Mouse (Mus musculus) forebrain, embryonic 12.5 days (tissue): Measurements from ENCODE around the gene Prkrip1. TPM values are rescaled to one million over a fixed set of nuclear protein-coding genes. Genes with fewer than 3 reads are reported as not detected.
"Not testable (repeated sequence)": the region's sequence is repeated elsewhere in the genome, so short reads cannot be mapped to it uniquely, and the experiment has no call there.

ENCODE experiments used
- ATAC-seq: fragments of 200-750 bp; cut with Nextera tagmentation; 2 replicates; pipeline ENCODE4 v1.8.0; 2017; ENCODE audit warnings: moderate TSS enrichment; ENCODE audit not compliant: low FRiP score
- H3K27ac ChIP-seq: fragments of 300-500 bp; sonication (generic); 2 replicates; pipeline ENCODE4 v1.5.1; 2016; ENCODE audit warnings: mild to moderate bottlenecking
- H3K27me3 ChIP-seq: fragments of 300-500 bp; sonication (generic); 2 replicates; pipeline ENCODE4 v1.6.1; 2016; ENCODE audit warnings: mild to moderate bottlenecking
- H3K36me3 ChIP-seq: fragments of 300-500 bp; sonication (generic); replicated peaks from 2 replicates; pipeline ENCODE4 v1.6.1; 2016; ENCODE audit warnings: mild to moderate bottlenecking
- H3K4me1 ChIP-seq: fragments of 300-500 bp; sonication (generic); 2 replicates; pipeline ENCODE4 v1.6.1; 2016
- H3K4me2 ChIP-seq: fragments of 300-500 bp; sonication (generic); 2 replicates; pipeline ENCODE4 v1.6.1; 2016; ENCODE audit warnings: mild to moderate bottlenecking, moderate library complexity
- H3K4me3 ChIP-seq: fragments of 300-500 bp; sonication (generic); replicated peaks from 2 replicates; pipeline ENCODE4 v1.5.1; 2016; ENCODE audit warnings: mild to moderate bottlenecking
- H3K9ac ChIP-seq: fragments of 300-500 bp; sonication (generic); 2 replicates; pipeline ENCODE4 v1.6.1; 2016; ENCODE audit warnings: mild to moderate bottlenecking
- H3K9me3 ChIP-seq: fragments of 300-500 bp; sonication (generic); 2 replicates; pipeline ENCODE4 v1.6.1; 2016
- WGBS: fragments of 180-500 bp; shearing (Covaris S2); methylation state at CpG from one replicate; pipeline ENCODE4 v1.1.7; 2016; 5-methylcytosine and 5-hydroxymethylcytosine counted together
- polyA plus RNA-seq: library from polyadenylated mRNA; unstranded; fragments of >200 nt; fragmentation: Nextera tagmentation; extraction: Ambion mirVana; gene quantifications from 2 replicates; pipeline ENCODE4 v1.2.1, GENCODE M21; 2016

The Prkrip1 gene
- polyA plus RNA-seq, 1 experiment from 2014 or later, result 71.0 TPM

DNA sequence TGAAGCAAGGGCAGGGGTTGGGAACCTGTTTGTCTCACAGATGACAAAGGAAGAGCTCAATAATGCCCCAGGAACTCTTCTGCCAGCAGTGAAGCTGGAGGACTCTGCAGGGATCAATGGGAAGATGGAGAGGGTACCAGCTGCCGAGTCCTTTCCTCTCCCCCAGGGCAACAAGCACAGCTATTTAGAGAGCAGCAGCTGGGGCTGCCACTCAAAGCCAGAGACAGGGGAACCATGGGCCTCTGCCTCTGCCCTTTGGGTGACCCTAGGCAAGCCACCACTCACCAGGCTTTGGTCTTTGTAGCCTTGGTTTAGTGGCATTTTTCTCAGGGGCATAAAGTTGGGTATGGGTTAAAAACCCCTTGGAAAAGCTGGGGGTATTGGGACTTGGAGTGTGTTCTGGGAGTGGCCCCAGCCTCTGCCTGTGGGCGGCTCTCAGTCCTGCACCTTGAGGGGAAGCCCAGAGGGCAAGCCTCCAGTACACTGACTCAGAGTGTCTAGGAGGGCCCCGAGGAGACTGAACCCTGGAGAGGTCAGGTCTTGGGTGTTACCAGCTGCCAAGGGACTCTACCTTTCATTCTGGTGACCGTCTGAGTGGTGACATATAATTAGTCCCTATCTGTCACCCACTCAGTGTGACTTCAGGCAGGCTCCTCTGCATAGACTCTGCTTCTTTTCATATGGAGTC is 31.7 kb upstream of the Prkrip1 start:
- no peak overlapping the region for H3K9ac ChIP-seq
- no peaks in the 10 kb centered on the region for H3K9me3 ChIP-seq
- peaks cover 48% of the 10 kb centered on the region for H3K36me3 ChIP-seq
- peaks cover 7% of the 10 kb centered on the region for H3K4me1 ChIP-seq
- H3K4me3 ChIP-seq, result no peak overlapping the region
- no peak for ATAC-seq
- peaks cover 8% of the 10 kb centered on the region; the same call in 1 of the 2 replicates for H3K27me3 ChIP-seq
- H3K27ac ChIP-seq, result no peak overlapping the region
- 75% methylated on average over 4 of the region's 4 CpGs for WGBS
- no peak overlapping the region for H3K4me2 ChIP-seq

DNA sequence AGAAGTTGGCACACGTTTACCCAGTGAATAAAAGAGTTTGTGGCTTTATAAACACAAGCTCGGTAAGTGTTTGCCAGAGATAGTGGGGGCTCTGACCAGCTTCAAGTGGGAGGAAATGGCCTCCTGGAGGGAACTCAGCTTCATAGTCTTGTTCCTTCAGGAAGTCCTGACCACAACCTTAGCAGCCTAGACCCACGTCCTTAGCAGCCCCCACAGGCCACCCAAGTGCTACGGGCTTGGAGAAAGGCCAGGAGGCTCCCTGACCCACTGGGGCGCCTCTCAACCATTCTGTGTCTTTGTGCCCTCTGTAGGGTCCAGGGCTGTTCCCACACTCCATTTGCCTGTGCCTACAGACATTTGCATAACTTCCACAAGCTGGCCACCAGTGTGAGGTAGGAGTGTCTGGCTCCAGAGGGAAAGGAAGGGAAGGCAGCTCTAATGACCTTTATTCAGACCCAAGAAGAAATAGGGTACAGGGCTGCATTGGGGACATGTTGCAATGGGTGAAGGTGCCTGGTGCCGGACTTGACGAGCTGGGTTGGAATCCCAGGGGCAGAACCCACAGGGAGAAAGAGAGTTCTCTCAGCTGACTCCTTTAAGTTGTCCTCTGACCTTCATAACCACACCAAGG is 27.6 kb upstream of the Prkrip1 start:
- Histone ChIP-seq H3K27ac (no peak overlapping the region), H3K36me3 (peaks cover 74% of the 10 kb centered on the region), H3K27me3 (no peaks in the 10 kb centered on the region), H3K4me1 (no peaks in the 10 kb centered on the region), H3K9ac (no peak overlapping the region), H3K9me3 (no peaks in the 10 kb centered on the region), H3K4me2 (no peak overlapping the region), H3K4me3 (no peak overlapping the region)
- no peak for ATAC-seq
- WGBS, result 85% methylated on average over 7 of the region's 7 CpGs

DNA sequence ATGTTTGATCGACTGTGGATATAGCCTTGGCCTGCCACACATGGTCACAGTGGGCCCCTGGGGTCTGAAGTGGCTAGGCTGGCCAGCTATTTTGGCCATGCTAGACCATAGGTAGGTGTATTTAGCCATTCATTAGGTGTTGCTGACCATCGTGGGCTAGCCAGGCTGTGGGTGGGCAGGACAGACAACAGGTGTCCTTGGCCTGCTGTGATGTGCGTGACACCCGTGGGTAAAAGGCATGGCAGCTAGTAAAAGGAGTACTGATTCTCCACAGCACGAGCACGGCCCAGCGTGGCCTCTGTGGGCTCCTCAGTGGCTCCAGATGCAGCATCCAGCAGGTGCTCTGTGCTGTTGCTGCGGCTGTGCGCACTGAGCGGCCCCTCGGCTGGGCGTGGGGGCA is 19.8 kb upstream of the Prkrip1 start:
- H3K4me1 ChIP-seq, result no peaks in the 10 kb centered on the region
- H3K9me3 ChIP-seq, result 0 out of 2 replicates have a peak, but pooled peaks cover 10% of the 10 kb centered on the region
- peaks cover 34% of the 10 kb centered on the region for H3K36me3 ChIP-seq
- H3K4me3 ChIP-seq, result no peak overlapping the region
- no peak overlapping the region for H3K27ac ChIP-seq
- no peak overlapping the region for H3K9ac ChIP-seq
- no peak for ATAC-seq
- H3K27me3 ChIP-seq, result no peaks in the 10 kb centered on the region
- H3K4me2 ChIP-seq, result no peak overlapping the region
- WGBS, result 81% methylated on average over 12 of the region's 12 CpGs

DNA sequence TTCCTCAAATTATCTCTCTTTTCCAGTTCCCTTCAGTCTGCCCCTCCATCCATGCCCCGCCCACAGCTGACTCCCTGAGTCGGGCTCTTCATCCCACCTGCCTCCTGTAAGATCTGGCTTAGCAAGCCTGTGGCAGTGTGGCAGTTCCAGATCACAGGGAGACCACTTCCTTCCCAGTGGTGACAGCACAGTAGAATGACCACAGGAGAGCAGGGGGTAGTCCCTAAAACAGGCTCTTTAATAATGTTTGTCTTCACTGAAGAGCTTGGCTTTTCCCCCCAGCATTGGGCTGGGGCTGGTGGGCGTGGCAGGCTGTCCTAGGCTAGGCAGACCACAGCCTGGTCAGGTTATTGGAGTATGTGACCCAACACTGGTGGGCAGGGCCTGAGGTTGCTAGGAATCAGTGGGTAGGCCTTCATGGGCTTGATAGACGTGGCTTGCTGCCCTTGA is 19.2 kb upstream of the Prkrip1 start:
- Histone ChIP-seq H3K4me1 (no peaks in the 10 kb centered on the region), H3K27me3 (no peaks in the 10 kb centered on the region), H3K27ac (no peak overlapping the region), H3K9me3 (0 out of 2 replicates have a peak, but pooled peaks cover 10% of the 10 kb centered on the region), H3K4me2 (no peak overlapping the region), H3K4me3 (no peak overlapping the region), H3K9ac (no peak overlapping the region), H3K36me3 (peaks cover 28% of the 10 kb centered on the region)
- no peak for ATAC-seq
- 77% methylated on average over 4 of the region's 4 CpGs for WGBS

DNA sequence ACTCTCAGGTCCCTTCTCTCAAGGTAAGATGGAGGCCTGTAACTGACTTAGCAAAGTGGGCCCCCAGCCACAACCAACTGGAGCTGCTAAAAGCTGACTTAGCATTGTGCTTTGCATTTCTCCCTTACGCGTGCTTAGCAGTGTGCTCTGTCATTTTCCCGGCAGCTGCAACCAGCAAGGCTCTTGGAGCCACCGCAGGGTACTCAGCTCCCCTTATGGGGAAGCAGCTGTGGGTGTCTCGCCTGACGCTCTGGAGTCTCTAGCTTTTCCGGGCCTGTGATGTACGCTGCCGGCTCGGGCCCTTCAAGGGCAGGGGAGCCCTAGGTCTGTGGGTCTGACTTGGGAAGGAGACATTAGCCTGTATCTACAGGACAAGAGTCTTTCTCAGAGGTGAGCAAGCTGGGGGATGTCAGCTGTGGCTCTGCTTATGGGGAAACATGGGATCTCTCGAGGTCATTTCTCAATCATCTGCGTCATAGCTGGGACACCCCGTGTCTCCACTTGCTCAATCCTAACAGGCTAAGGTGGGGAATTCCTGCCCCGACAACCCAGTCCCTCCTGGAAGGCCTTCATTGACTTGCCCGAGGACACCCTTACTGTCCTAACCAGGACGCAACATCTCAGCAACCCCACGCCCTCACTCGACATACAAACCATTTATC is 18.4 kb upstream of the Prkrip1 start:
- Histone ChIP-seq H3K27me3 (no peaks in the 10 kb centered on the region), H3K4me2 (no peak overlapping the region), H3K4me1 (no peaks in the 10 kb centered on the region), H3K36me3 (peaks cover 28% of the 10 kb centered on the region), H3K9me3 (0 out of 2 replicates have a peak, but pooled peaks cover 10% of the 10 kb centered on the region), H3K9ac (no peak overlapping the region), H3K4me3 (no peak overlapping the region), H3K27ac (no peak overlapping the region)
- ATAC-seq, result no peak
- 89% methylated on average over 18 of the region's 18 CpGs for WGBS

DNA sequence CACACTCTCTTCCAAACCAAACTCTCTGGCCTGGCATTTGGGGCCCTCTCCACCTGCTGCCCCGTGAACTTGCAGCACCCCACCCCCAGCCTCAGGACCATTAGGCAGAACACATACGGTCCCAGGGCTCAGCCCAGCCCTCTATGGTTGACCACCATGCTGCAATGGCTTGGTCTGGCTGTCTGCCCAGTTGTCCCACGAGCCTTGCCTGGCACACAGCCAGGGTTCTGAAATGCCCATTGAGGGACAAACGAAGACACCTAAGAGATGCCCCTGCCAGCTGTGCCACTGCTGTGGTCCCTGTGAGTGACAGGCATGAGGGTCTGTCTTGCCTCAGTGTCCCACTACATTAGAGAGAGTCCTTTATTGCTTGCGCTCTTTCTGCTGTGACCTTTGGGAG is 17.2 kb upstream of the Prkrip1 start:
- peaks cover 16% of the 10 kb centered on the region for H3K36me3 ChIP-seq
- ATAC-seq, result no peak
- 76% methylated on average over 5 of the region's 5 CpGs for WGBS
- no peaks in the 10 kb centered on the region for H3K27me3 ChIP-seq
- H3K4me1 ChIP-seq, result no peaks in the 10 kb centered on the region
- no peak overlapping the region for H3K4me2 ChIP-seq
- 0 out of 2 replicates have a peak, but pooled peaks cover 10% of the 10 kb centered on the region for H3K9me3 ChIP-seq
- no peak overlapping the region for H3K4me3 ChIP-seq
- no peak overlapping the region for H3K9ac ChIP-seq
- H3K27ac ChIP-seq, result no peak overlapping the region

DNA sequence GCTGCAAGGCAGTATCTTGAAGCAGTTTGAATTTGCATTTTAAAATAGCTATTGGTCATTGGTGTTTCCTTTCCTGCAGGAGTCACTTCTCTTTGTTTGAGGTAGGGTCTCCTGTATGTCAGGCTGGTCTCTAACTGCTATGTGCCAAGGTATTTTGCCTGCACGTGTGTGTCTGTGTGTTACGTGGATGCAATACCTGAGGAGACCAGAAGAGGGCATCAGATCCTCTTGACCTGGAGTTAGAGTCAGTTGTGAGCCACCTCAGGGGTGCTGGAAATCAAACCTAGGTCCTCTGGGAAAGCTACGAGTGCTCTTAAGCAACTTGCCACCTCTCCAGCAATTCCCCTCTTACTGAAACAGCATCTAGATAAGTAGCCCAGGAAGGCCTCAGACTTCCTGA is 16.4 kb upstream of the Prkrip1 start:
- no peaks in the 10 kb centered on the region for H3K4me1 ChIP-seq
- H3K9ac ChIP-seq, result no peak overlapping the region
- H3K36me3 ChIP-seq, result peaks cover 11% of the 10 kb centered on the region
- no peaks in the 10 kb centered on the region for H3K27me3 ChIP-seq
- H3K27ac ChIP-seq, result no peak overlapping the region
- H3K9me3 ChIP-seq, result 0 out of 2 replicates have a peak, but pooled peaks cover 10% of the 10 kb centered on the region
- ATAC-seq, result no peak
- no peak overlapping the region for H3K4me2 ChIP-seq
- no peak overlapping the region for H3K4me3 ChIP-seq
- 91% methylated on average over 3 of the region's 3 CpGs for WGBS

DNA sequence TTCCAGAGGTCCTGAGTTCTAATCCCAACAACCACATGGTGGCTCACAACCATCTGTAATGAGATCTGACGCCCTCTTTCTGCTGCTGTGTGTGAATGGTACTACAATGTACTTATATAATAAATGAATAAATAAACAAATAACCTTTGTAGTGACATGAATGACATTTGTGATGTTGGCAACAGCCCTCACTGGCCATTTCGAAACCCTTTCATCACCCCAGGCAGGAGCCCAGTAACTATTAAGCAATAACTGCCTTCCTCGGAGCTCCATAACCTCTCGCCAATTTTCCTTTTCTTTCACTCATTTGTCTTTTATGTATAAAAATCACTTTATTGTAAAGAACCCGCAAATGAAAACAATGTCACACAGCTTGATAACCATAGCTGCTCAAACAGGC is 15.0 kb upstream of the Prkrip1 start:
- H3K4me1 ChIP-seq, result no peaks in the 10 kb centered on the region
- peaks cover 8% of the 10 kb centered on the region for H3K36me3 ChIP-seq
- no peak overlapping the region for H3K4me2 ChIP-seq
- ATAC-seq, result no peak
- 85% methylated on average over 5 of the region's 5 CpGs for WGBS
- no peak overlapping the region for H3K4me3 ChIP-seq
- no peak overlapping the region for H3K27ac ChIP-seq
- no peak overlapping the region for H3K9ac ChIP-seq
- 0 out of 2 replicates have a peak, but pooled peaks cover 10% of the 10 kb centered on the region for H3K9me3 ChIP-seq
- no peaks in the 10 kb centered on the region for H3K27me3 ChIP-seq

DNA sequence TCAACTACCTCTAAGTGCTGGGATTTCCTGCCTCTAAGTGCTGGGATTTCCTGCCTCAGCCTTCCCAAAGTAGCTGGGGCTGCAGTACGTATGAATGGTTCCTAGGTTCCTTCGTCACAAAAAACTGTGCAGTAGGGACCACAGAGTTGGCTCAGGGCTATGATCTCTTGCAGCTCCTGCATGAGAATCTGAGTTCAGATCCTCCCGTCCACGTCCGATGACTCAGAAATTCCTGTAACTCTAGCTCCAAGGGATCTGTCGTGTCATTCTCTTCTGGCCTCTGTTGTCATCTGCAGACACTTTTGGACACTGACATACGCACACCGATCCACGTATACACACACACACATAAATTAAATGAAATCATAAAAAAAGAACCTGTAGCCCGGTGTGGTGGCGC is 14.0 kb upstream of the Prkrip1 start:
- no peaks in the 10 kb centered on the region for H3K36me3 ChIP-seq
- 94% methylated on average over 11 of the region's 11 CpGs for WGBS
- ATAC-seq, result no peak
- no peaks in the 10 kb centered on the region for H3K27me3 ChIP-seq
- H3K4me3 ChIP-seq, result no peak overlapping the region
- H3K4me2 ChIP-seq, result no peak overlapping the region
- H3K4me1 ChIP-seq, result no peaks in the 10 kb centered on the region
- H3K9me3 ChIP-seq, result 0 out of 2 replicates have a peak, but pooled peaks cover 10% of the 10 kb centered on the region
- no peak overlapping the region for H3K9ac ChIP-seq
- H3K27ac ChIP-seq, result no peak overlapping the region

DNA sequence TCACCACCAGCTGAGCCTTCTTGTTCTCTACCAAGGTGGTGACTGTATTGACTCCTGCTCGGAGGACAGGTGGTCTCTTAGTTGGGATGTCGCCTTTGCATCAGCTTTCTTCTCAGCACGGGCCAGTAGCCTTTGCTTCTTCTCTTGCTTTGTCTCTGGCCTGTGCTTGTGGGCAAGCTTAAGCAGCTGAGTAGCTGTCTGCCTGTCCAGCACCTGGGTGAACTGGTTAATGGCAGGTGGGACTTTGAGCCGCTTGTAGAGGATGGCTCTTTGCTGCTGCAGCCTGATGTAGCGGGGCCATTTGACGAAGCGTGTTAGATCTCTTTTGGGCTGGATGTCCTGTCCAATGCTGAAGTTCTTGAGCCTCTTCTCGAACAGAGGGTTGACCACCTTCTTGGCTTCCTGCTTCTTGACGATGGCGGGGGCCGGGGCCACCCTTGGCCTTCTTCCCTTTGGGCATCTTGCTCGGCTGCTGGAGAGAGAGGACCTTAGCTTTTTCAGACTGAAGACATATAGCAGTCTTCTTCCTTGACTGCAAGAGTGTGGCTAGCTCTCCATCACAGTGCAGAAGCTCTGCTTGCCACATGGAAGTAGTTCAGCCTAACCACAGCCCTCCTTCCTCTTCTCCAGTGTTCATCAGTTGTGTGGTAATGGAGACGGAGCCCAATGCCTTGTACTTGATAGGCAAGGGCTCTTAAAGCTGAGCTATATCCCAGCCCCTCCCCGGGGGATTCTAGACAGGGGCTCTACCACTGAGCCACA is 12.8 kb upstream of the Prkrip1 start:
- not testable (repeated sequence) for H3K36me3 ChIP-seq, H3K4me2 ChIP-seq, H3K27me3 ChIP-seq, H3K4me3 ChIP-seq, H3K9me3 ChIP-seq, ATAC-seq, H3K9ac ChIP-seq, H3K4me1 ChIP-seq, H3K27ac ChIP-seq
- WGBS, result 90% methylated on average over 14 of the region's 14 CpGs

DNA sequence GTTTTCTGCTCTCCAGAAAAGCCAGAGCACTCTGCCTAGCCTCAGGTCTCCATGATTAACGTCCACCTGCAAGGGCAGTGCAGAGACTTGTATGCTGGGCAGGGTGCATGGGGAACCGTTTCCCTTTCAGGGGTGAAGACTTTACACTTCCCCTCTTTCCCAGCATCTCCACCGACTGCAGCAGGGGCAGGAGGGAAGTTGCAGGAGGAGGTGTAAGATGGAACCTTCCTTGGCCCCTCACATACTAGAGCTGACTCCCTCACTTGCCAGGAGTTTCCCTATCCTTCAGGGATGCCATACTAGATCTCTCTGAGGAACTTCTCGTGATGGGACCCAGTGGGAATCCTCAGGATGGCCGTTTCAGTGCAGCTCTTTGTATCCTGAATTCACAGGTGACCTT is 11.8 kb upstream of the Prkrip1 start:
- 77% methylated on average over 5 of the region's 5 CpGs for WGBS
- no peak for ATAC-seq
- H3K4me3 ChIP-seq, result no peak overlapping the region
- no peaks in the 10 kb centered on the region for H3K27me3 ChIP-seq
- no peak overlapping the region for H3K27ac ChIP-seq
- no peak overlapping the region for H3K4me2 ChIP-seq
- no peaks in the 10 kb centered on the region for H3K4me1 ChIP-seq
- H3K36me3 ChIP-seq, result no peaks in the 10 kb centered on the region
- 0 out of 2 replicates have a peak, but pooled peaks cover 4% of the 10 kb centered on the region for H3K9me3 ChIP-seq
- no peak overlapping the region for H3K9ac ChIP-seq

DNA sequence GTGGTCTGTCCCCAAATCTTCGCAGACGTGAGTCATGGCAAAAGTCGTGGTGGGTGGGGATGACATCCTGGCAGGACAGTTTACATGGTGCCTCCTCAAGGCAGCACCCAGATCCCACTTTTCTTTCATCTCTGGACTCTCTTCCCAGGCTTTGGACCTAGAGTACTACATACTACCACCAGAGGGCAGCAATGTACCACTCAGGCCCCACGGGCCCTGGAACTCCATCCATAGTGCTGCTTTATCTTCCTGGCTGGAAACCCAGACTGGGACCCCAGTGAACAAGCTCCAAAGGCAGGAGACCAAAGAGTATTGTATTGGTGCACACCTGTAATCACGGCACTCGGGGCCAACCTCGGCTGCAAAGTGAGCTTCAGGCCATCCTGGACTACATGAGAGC is 3.1 kb upstream of the Prkrip1 start:
- WGBS, result 30% methylated on average over 7 of the region's 7 CpGs
- Histone ChIP-seq H3K4me2 (no peak overlapping the region), H3K4me3 (no peak overlapping the region), H3K4me1 (peaks cover 17% of the 10 kb centered on the region), H3K27me3 (no peaks in the 10 kb centered on the region), H3K9ac (no peak overlapping the region), H3K36me3 (peaks cover 4% of the 10 kb centered on the region), H3K27ac (no peak overlapping the region), H3K9me3 (no peaks in the 10 kb centered on the region)
- ATAC-seq, result peak; percentile 49; the same call in 1 of the 2 replicates
